Mouse (Mus musculus) v-Abl transformed pro-B cells (cell line): ENCODE results near the gene Rnf126.

Experiments
- in situ Hi-C, 2 experiments: fragments of 400-800 bp; cut with MboI; formaldehyde crosslinking; loops; one replicate each; pipeline ENCODE4 v1.15.1; 2025; ENCODE audit not compliant: unreplicated experiment in 2 of 2

The Rnf126 gene

DNA sequence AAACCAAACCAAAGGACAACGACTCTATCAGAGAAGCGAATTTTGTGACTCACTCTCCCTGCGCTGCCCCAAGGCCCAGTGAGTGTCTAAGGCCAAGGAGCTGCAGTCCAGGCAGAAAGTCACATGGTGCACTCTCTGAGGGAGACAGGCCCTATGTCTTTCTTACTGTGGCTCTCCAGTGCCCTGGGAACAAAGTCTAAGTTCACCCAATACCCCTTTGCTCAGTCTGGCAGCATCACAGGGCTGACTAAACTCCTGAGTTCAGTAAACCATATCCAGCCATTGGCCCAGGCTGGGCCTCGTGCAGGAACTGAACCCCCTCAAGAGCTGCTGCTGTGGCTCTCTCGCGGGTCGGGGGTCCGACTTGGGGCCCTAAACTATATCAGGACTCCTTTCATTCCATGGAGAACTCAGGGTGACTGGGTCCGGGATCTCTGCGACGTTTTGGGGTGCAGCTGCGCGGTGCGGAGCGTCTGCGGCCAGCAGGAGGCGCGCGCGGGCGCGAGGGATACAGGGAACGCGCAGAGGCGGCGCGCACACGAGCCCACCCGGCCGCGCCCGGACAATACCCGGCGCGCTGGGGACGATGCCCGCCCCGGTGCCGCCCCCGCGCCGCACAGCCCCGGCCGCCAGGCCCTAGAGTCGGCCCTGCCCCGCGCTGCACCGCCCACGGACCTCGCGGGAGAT is 26.4 kb upstream of the Rnf126 start, which contains the start of gene Palm:
Gene Palm (plus strand): TSS at position 522 of the 687 bp plus-strand sequence.
- in situ Hi-C loops, result no loop called here

DNA sequence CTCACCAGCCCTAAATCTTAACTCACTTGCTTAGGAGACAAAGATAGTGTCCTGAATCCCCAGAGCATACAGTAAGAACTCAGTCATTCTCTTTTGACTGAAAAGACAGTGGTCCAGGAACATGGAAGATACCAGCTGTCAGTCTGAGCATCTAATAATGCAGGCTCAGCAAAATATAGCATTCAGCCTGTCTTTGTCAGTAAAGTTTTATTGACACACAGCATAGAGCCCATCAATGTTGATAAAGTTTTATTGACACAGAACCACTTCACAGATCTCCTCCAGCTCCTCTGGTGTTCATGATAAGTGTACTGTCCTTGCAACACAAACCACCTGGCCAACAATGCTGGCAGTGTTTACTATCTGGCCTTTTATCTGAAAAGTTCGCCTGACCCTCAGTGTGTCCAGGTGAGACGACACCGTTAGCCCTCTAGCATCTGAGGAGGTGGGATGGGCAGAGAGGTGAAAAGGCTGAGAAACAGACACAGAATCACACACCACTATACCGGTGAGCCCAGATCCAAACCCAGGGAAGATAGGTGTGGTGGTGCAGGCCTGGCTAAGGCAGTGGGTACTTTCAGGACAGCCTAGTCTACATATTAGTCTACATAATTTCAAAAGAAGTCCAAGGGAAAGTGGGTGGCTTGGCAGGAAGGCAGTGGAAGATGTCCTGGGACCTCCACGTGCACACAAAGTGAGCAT is 25.7 kb upstream of the Rnf126 start:
- in situ Hi-C loops, result no loop called here

DNA sequence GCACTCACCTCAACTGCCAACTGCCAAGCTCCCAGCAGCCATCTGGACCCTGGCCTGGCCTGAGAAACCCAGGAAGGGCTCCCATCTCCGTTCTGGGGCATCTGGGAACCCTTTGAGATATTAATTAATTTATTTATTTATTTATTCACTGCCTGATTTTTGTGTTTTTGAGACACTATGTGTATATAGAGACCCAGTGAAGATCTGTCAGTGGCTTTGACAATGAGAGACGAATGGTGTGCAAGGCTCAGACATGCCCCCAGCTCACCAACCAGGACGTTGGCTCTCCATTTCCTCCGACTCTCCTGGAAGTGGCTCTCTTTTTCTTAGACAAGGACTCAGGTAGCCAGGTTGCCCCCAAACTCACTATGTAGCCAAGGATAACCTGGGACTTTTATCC is 24.1 kb upstream of the Rnf126 start, which contains the start of gene Prss57:
Gene Prss57 (minus strand): TSS at position 101 of the 400 bp plus-strand sequence.
- in situ Hi-C loops, result no loop called here

DNA sequence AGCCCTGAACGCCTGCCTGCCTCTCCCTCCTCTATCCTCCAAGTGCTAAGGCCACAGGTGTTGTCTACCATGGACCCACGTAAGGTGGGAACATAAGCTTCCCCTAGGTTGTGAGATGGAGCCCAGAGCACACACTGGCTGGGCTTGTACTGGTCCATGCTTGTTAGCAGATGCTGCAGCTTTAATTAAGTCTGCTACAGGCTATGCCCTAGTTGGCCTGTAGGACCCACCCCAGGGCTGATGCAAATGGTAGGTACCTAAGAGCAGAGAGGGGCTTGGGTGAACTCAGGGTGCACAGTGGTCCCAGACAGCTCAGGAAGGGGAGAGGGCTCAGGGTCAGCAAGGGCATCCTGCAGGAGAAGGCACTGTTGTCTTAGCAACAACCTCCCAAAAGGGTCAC is 22.8 kb upstream of the Rnf126 start:
- in situ Hi-C loops, result loop anchor here in 1 of 2 experiments (10.0 kb wide), 1 partner anchor 95 kb away; no protein-coding TSS in a partner anchor

DNA sequence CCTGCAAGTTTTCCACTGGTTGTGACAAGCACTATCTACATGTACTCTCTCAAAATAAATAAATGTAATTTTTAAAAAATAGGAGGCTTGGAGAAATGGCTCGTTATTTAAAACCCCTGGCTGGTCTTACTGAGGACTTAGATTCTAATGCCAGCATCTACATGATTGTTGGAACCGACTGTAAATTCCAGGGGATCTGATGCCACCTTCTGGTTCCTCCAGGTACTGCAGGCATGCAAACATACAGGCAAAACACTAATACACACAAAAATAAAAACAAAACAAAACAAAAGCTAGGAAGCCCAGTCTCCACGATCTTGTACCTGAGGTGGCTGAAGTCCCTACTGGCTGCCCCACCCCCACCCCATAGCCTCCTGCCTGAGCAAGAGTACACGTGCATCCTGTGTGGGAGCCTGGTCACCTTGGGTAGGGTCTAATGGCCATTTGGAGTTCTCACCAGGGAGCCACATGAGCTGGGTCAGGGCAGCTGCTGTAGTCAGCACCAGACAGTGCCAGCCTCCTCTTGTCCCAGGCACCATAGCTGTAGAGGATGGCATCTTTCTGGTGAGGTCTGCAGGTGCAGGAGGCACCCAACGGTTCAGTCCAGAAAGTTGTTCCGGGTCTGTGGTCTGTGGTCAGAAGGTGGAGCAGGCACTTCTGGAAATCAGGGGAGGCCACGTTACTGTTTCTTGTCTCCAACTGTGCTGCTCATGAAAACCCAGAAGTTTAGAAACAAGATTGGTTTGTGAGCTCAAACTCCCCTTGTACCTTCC is 21.8 kb upstream of the Rnf126 start:
- in situ Hi-C loops, result loop anchor here in 1 of 2 experiments (10.0 kb wide), 1 partner anchor 94 kb away; no protein-coding TSS in a partner anchor

DNA sequence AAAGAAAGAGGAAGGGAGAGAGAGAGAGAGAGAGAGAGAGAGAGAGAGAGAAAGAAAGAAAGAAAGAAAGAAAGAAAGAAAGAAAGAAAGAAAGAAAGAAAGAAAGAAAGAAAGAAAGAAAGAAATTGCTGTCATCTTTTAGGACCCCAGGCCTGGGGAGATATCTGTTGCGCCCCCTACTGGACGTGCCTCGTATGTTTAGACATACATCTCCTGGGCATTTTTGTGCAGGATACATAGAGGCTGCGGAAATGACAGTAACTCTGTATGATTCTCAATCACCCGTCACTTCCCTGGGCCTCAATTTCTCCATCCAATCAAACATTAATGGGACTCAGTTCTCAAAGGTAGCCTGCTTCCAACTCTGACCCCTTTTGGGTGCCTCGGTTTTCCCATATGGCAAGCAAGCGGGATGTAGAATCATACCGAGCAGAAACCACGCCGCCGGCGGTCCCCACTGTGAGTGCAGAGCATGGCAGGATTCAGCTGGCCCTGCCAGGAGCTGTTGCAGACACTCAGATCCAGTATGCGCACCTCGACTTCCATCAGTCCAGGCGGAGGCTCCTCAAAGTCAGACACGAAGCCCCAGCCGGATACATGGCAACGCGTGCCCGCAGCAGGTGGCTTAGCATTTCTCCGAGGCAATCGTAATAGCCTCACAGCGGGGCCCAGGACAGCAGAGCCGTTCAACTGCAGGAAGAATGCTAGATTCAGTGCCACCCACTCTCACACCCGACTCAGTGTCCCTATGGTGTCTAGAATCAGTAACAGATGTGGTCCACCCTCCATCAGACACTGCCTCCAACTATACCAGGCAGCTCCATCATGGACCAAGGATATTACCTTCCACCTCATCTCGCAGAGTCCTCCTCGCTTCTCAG is 17.4 kb upstream of the Rnf126 start:
- in situ Hi-C loops, result loop anchor here in 1 of 2 experiments (10.0 kb wide), 1 partner anchor 89 kb away; no protein-coding TSS in a partner anchor

DNA sequence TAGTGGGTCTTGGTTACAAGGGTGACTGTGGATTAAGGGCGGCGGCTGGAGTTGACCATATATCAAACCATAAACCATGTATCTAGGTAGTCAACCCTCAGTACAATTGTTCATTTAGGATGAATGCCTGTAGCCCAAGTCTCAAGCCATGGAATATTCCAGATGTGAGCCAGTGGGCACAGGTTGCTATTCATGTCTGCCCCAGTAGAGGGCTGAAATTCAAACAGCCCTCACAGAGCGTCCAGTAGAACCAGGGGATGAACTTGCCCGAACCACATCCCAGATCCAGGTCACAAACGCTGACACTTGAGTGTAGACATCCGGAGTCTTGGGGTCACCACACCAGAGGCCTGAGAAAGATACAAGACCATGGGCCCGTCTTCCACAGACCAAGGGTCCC is 16.3 kb upstream of the Rnf126 start:
- in situ Hi-C loops, result loop anchor here in 1 of 2 experiments (10.0 kb wide), 1 partner anchor 88 kb away; no protein-coding TSS in a partner anchor

DNA sequence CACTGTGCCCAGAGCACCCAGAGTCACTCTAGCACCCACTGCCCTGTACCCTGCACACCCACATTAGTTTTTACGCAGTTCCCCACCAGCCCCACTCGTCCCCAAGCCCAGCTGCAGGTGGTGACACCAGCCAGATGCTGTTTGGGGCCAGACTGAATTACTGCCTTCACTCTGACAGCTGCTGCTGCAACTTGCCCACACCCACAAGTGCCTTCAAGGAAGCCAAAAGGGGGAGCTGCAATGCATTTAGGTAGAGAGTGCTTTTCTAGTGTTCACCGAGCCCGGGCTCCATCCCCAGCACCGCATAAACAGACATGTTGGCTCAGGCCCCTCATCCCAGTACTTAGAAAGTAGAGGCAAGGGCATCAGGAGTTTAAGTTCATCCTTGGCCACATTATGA is 15.2 kb upstream of the Rnf126 start:
- in situ Hi-C loops, result loop anchor here in 1 of 2 experiments (10.0 kb wide), 1 partner anchor 87 kb away; no protein-coding TSS in a partner anchor

DNA sequence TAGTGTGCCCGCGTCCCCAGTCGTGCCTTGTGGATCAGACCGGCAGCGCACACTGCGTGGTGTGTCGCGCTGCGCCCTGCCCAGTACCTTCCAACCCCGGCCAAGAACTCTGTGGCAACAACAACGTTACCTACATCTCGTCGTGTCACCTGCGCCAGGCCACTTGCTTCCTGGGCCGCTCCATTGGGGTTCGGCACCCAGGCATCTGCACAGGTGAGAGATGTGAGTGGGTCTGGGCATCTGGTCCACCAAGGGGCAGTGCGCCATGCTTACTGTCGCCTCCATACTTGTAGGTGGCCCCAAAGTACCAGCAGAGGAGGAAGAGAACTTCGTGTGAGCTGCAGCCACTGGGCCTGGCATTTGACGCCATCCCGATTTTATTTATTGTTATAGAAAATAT is 14.4 kb upstream of the Rnf126 start:
- in situ Hi-C loops, result loop anchor here in 1 of 2 experiments (10.0 kb wide), 1 partner anchor 86 kb away; no protein-coding TSS in a partner anchor

DNA sequence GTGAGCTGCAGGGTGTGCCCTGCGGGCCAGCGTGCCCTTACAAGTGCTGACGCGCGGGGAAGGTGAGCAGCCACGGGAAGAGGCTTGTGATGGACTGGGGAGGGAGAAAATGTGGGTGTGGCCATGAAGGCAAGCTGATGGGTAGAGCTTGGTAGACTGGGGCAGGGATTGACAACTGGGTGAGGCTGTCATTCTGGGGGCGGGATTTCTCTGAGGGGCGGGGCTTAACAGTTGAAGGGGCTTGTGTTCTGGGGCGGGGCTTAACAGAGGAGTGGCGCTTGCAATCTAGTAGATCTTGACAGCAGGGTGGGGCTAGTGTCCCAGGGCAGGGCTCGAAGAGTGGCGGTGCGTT is 13.9 kb upstream of the Rnf126 start:
- in situ Hi-C loops, result loop anchor here in 1 of 2 experiments (10.0 kb wide), 1 partner anchor 86 kb away; no protein-coding TSS in a partner anchor

DNA sequence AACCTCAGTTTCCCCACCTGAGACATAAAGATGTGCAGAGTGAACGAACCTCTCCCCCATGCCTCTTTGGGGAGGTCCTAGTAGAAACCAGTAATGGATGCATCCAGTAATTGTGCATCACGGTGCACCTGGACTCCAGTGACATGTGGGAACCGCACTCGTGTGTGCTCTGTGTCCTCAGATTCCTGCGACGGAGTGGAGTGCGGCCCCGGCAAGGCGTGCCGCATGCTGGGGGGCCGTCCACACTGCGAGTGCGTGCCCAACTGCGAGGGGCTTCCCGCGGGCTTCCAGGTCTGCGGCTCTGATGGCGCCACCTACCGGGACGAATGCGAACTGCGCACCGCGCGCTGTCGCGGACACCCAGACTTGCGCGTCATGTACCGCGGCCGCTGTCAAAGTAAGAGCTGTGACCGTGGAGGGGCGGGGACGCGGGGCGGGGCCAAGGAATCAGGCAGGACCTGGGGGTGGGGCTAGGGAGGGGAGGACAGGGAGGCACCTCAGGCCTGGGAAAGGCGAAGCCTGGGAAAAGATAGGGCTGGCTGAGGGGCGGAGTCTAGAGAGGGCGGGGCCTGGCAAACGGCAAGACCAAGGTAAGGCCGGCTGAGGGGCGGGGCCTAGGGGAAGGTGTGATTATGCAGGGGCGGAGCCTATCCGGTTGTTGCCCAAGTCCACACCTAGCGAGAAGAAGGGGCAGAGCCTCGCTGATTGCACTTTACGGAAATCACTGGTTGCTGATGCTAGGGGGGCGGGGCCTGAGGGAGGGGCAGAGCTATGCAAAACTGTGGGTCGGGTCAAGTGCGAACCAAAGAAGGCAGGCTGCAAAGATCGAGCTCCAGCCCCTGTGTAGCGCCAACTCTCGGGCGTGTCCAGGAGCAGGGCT is 13.3 kb upstream of the Rnf126 start:
- in situ Hi-C loops, result loop anchor here (5.0 to 10.0 kb wide), 2 partner anchors 32 to 85 kb away; no protein-coding TSS in a partner anchor

DNA sequence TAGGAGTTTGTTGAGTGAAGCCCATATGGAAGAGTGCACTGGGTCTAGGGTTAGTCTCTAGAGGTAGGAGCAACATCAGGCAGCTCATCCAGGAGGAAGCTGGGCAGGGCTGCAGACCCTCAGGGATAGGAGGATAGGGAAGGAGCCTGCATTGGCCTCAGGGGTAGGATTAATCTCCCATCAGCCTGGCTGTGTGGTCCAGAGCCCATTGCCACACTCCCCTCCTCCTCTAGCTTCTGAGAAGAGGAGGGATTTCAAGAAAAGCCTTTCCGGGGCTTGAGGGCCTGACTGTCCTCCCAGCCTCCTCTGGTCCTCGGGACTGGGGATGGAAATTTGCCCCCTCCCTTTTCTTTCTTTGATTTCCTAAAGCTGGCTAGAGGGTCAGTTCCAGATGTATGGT is 12.4 kb upstream of the Rnf126 start:
- in situ Hi-C loops, result loop anchor here in 1 of 2 experiments (5.0 kb wide), 1 partner anchor 33 kb away; no protein-coding TSS in a partner anchor

DNA sequence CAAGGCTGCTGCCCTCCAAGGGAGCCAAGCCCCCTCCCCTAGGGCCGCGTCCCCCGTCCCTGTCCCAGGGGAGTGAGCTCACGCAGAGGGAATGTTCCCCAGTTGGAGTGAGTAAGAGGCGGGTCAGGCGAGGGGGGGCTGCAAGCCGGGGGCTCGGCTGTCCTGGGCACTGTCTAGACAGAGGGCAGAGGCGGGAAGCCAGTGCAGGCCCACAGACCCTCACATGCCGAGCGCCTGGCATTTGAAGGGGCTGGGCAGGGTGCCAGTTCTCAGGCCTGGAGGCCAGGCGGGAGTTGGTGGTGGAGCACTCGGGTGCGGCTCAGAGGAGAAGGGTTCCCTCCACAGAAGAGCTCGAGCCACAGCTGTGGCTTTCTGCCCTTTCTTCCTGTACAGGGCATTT is 11.3 kb upstream of the Rnf126 start:
- in situ Hi-C loops, result loop anchor here in 1 of 2 experiments (5.0 kb wide), 1 partner anchor 34 kb away; no protein-coding TSS in a partner anchor

DNA sequence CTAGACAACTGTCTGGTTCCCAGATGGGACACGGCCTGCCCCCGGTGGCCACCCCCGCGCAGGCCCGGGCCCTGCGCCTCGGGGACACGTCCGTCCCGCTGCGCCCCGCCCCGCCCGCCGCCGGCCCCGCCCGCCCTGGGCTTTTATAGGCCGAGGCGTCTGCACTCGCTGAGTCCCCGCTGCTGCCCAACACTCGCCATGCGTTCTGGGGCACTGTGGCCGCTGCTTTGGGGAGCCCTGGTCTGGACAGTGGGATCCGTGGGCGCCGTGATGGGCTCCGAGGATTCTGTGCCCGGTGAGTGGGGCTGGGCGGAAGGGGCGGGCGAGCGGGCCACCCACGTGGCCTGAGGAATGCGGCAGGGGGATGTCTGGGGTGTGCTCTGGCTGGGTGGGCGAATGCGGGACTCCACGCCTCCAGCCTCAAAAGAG is 10.4 kb upstream of the Rnf126 start, which contains the start of gene Fstl3:
Gene Fstl3 (plus strand): TSS at position 170 of the 429 bp plus-strand sequence.
- in situ Hi-C loops, result loop anchor here in 1 of 2 experiments (5.0 kb wide), 1 partner anchor 35 kb away; no protein-coding TSS in a partner anchor

DNA sequence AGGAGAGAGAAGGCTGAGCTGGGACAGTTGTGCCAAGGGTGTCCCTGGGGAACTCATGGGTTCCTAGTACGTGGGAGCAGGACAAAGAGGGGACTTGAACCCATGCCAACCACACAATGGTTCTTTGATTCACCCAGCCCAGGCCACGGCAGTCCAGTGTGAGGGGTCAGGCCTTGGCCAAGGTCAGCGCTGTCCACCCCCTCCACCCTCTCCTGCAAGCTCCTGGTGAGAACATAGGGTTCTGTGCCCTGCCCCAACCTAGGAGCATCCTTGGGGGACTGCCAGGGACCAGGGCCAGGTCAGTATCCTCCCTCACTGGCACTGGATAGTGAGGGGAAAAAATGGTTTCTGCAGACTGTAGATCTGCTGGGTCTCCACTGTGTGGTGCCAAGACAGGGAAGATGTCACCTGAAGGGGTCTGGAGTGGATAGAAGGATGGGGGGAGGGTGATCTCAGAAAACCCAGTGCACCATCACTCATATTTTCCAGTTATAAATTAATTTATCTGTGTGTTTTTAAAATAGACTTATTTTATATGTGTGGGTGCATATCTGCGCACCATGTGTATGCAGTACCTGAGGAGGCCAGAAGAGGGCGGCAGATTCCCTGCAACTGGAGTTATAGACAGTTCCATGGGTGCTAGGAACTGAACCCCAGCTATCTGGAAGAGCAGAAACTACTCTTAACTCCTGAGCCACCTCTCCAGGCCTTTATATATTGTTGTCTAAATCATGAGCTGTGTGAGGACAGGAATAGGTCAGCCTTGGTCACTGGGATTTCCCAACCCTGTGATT is 7.9 kb upstream of the Rnf126 start:
- in situ Hi-C loops, result loop anchor here (5.0 kb wide), 2 partner anchors 38 to 43 kb away; no protein-coding TSS in a partner anchor

DNA sequence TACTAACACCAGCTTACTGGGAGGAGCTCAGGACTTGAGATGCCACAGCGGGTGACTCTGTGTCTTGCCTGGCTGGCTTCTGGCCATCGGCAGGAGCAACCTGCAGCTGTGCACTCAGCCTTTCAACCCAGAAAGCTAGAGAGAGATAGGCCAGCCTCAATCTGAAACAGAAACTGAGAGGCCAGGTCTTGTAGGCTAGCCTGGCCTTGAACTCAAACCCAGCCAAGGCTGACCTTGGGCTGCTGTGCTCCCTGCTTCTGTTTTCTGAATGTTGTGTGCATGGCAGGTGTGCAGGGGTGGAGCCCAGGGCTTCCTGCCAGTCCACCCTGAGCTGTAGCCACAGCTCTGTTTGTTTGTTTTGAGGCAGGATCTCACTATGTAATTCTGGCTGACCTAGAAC is 6.5 kb upstream of the Rnf126 start:
- in situ Hi-C loops, result loop anchor here in 1 of 2 experiments (5.0 kb wide), 1 partner anchor 44 kb away; no protein-coding TSS in a partner anchor

DNA sequence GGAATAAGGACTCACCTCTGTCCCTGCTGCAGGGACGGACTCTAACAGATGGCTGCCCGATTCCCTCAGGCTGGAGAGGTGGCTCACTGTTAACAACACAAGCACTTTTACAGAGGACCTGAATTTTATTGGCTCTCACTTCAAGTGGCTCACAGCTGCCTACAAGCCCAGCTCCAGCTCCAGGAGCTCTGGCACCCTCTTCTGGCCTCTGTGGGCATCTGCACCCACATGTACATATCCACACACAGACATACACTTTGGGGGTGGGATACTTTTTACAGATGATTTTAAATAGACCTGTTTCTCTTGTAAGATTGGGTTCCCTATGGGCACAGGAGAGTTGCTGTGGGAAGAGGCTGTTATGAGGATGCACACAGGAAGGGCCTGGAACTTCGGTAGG is 5.6 kb upstream of the Rnf126 start:
- in situ Hi-C loops, result loop anchor here in 1 of 2 experiments (5.0 kb wide), 1 partner anchor 45 kb away; no protein-coding TSS in a partner anchor
